Mouse (Mus musculus) CD4-positive, CD25-positive, alpha-beta regulatory T cell, adult 4 months (primary cell): ENCODE data around the gene Mdga1. TPM values are rescaled to one million over a fixed set of nuclear protein-coding genes. Genes with fewer than 3 reads are reported as not detected.

Experiments
- ATAC-seq: one replicate; pipeline ENCODE4 v1.8.0; 2017
- polyA plus RNA-seq, 2 experiments: library from polyadenylated mRNA; unstranded; fragments of 100-300 nt; shearing (Covaris generic); gene quantifications; one replicate each; pipeline ENCODE4 v1.2.1; 2017

Mdga1 gene
- not detected for polyA plus RNA-seq

GRCm38 (mm10) chr17:29970037-29970555, at the start of gene Mdga1:
Gene Mdga1, minus strand, starts transcription at chr17:29970087.
- ATAC-seq, result no peak

DNA sequence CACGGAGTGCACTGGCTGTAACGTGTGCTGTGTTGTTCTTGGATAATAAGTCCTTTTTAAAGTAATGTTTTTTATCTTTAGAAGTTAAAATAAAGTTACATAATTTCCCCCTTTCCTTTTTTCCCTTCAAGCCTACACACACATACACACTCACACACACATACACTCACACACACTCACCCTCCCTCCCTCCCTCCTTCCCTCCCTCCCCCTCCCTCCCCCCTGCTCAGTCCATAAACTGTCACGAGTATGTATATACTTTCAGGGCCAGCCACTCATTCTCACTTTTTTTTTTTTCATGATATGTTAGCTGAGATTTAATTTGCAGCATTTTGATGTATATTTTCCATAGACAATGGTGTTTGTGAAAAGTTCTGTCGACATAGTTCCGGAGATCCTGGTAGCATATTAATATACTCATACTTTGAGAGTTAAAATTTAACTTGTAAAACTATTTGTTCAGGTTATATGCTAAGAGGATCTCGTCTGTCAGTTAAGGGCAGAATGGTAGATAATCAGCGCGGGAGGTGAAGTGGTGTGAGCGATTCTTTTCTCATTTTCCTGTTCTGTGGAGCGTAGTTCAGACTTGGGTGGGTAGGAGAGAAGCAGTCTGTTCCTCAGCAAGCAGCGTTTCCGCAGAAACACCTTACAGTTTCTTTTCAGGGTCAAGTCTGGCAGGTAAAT, 49.2 kb upstream of the Mdga1 start:
- no peak for ATAC-seq

DNA sequence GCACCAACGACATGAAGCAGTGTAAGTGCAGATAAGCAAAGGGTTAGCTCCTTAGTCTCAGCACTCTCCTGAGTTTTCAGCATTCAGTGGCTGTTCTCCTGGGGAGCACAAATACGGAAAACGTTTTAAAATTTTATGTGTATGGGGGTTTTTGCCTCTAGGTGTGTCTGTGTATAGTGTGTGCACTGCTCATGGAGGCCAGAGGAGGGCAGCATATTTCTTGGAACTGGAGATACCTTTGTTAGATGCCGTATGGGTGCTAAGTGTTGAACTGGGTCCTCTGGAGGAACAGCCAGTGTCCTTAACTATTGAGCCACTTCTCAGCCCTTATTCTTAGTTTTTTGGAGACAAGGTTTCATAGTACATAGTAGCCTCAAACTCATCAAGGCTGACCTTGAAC, 44.8 kb upstream of the Mdga1 start:
- no peak for ATAC-seq

DNA sequence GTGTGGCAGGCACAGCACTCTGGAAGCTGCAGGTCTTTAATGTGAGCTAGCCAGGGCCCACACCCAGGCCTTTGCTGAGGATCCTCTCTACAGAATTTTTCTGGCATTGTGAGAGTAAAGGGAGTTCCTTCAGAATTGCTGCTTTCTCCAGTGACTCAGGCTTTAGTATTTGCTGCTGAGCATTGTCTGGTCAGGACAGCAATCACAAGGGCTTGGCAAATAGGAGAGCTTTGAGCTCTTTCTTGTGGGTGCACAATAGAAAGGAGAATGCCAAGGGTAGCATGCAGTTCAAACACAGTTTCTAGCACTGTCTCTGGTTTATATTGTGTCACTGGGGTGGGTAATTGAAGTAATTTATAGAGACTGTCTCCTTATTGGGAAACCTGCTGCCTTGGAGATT, 38.5 kb upstream of the Mdga1 start:
- no peak for ATAC-seq

DNA sequence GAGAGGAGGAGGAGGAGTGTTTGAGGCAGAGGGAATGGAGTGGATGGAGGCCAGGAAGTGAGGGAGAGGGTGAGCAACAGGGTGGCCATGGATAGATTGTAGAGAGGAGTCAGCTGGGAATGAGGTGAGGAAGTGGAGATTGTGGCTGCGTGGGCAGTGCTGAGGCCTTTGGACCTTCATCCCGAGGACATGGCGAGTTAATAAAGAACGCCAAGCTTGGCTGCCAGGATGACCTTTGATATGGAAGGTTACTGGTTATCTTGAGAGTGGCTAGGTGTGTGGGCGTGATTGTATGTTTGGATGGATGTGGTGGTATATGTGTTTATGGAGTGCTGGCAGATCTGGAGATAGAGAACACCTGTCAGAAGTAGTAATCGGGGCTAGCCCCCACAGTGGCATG, 38.0 kb upstream of the Mdga1 start:
- ATAC-seq, result no peak

- no peak for ATAC-seq
Measured at GRCm38 (mm10) chr17:30006877-30007276, 37.0 kb upstream of the Mdga1 start.

DNA sequence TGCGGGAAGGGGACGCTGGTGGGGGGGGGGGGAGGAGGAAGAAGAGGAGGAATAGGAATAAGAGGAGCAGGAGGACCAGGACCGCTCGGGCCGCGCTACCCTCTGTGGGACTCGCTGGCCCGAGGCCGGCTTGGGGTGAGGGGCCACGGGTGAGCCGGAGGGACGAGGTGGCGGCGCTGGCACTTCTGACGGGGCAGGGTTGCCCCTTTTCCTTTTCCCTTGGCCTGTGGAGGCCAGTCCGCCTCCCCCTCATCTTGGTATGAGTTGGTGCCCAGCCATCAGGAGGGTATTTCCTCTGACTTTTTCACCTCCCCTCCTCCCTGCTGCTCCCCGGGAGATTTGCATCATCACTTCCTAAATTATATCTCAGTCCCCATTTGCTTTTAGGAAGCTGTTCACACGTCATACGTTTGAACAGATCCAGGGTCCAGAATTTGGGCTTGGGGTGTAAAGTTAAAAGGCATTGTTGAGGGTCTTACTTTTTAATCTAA, 35.6 kb upstream of the Mdga1 start:
- peak; percentile 43 for ATAC-seq

DNA sequence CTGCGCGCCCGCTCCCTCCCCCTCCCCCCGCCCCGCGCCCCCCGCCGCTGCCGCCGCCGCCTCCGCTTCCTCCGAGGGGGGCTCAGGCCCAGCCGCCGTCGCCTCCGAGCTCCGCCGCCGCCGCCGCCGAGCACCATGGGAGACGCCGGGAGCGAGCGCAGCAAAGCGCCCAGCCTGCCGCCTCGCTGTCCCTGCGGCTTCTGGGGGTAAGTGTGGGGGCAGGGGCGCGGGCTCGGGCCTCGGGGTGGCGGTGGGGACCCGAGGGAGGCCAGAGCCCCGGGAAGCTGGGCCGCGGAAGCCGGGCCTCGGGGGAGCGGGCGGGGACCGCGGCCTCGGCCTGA, 35.2 kb upstream of the Mdga1 start:
- peak; percentile 7 for ATAC-seq

DNA sequence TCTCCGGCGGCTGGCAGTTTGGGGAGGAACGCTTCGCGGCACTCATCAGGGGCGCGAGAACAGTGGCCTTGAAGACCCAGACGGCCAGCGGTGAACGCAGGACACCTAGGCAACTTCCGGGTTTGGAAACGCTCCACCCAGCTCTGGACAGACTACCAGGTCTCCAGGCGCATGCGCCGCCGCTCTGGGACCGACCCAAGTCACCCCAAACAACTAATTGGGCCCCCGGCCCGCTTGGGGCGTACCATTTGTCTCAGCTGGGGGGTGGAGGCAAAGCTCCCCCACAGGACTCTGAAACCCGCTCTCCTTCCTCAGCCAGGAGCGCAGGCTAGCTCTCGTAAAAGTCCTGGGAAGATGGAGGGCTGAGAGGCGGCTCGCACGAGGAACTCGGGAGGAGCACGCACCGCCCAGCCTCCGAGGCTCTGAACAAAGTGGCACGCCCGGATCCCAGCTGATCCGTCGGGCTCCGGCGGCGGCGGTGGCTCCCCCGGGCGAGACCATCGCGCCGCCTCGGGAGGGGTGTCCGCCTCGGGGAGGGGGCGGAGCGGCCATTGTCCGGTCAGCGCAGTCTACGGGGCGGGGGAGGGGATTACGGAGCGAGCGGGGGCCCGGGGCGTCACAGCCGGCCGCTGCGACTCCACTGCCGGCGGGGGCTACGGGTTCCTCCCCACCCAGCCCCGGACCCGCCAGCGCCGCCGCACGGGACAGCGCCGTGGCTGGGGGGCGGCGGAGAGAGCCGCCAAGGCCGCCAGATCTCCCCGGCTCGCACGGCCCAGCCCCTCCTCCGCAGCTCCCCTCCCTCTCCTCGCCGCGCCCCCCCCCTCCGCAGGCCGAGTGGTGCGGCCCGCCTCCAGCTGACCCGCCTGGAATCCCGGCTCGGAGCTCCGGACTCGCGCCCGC, 34.6 kb upstream of the Mdga1 start, which contains the start of gene Zfand3:
Gene Zfand3, plus strand, starts transcription at position 531 of the 900 bp plus-strand sequence.
- ATAC-seq, result peak; percentile 75

DNA sequence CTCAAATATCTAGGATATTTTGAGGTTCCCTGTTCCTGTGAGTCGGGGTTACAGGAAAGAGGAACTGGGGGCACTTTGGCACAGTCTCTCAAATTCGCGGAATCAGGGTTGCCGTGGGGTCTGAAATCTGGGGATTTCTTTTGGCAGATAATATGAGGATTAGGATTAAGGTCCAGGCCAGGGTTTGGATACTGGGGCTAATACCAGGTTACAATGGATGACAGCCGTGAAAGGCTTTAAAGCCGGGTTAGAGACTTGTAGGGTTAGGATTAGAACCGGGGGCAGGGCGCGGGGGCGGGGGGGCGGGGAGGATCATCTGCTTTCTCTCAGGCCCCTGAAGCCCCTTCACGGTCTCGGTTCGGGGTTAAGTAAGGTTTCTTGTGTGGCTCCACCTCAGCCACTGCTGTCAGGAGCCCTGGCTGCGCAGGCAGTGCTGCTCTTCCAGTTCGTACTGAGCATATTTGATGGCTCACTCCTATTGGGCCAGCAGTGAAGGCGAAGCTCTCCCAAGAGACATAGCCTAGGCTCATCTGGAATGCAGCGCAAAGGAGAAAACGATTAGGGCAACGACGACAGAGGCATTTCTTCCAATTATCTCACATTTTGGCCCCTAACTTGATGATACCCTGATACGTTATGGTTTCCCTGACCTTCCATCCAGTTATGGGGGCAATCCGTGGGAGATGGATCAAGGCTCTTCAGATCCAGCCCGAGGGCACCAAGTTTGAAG, 28.8 kb upstream of the Mdga1 start:
- ATAC-seq, result no peak

DNA sequence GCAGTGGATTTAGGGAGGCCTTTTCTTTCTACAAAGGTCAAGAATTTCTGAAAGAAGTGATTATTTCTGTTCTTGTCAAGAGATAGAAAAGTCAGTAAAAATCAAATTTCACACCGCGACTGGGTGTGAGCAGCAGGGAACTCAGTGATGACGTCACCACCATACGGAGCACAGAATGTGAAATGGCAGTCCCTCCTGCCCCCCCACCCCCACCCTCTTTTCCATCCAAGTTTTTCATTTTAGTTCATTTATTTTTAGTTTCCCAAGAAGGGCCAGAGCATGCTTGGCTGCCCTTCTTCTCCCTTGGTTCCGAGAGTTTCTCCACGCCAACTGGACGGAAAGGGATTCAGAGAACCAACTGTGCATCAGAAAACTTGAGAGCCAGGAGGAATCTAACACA, 27.8 kb upstream of the Mdga1 start:
- no peak for ATAC-seq

DNA sequence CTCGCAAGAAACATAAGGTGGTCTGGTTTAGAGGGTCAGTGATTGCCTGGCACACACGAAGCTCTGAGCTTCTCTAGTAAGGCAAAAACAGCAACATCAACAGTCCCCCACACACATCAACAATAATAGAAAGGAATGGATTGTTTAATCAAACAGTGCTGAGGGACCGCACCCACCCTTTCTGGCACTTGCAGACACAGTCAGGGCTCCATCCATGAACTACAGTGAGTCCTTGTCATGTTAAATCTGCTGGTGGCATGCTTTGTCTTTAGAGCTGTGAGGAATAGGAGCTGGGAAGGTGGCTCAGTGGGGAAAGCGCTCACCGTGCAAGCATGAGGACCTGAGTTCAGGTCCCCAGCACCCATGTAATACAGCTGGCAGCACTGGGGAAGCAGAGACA, 26.1 kb upstream of the Mdga1 start:
- ATAC-seq, result no peak

- no peak for ATAC-seq
Measured at GRCm38 (mm10) chr17:29994459-29994858, 24.6 kb upstream of the Mdga1 start.

DNA sequence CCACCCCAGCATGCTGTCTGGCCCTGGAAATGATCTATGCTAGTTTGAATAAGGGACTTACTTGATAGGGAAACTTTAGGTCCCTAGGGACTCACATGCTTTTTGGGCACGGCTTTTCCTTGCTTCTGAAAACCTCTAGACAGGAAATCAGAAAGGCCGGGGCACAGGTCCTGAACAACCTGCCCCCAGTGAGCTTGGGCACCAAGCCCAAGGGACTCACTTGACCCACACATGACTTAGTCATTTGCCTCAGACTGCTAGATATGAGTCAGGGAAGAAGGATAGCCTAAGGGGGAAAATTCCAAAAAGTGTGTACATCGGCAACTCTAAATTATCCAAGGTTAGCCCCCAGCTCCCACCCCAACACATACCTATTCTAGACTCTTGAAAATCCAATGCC, 24.1 kb upstream of the Mdga1 start:
- no peak for ATAC-seq

DNA sequence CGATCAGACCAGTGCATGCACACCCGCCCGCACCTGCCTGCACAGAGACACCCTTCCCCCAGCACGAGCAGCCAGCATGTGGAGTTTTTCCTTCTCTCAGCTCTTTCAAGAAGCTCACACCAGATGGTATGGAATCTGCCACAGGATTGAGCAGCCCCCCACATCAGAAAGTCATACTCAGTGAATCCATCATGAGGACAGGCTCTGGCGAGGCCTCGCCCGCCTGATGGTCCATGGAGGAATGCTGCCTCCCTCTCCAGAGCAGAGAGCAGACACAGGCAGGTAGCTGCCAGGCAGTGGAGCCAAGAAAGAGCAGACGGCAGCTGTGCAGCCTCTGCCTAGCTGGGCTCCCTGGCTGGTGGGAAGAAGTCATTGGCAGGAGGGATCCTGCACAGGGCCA, 23.6 kb upstream of the Mdga1 start:
- ATAC-seq, result no peak

GRCm38 (mm10) chr17:29990845-29991244, 21.0 kb upstream of the Mdga1 start:
- no peak for ATAC-seq

GRCm38 (mm10) chr17:29990136-29990535, 20.2 kb upstream of the Mdga1 start:
- ATAC-seq, result no peak

DNA sequence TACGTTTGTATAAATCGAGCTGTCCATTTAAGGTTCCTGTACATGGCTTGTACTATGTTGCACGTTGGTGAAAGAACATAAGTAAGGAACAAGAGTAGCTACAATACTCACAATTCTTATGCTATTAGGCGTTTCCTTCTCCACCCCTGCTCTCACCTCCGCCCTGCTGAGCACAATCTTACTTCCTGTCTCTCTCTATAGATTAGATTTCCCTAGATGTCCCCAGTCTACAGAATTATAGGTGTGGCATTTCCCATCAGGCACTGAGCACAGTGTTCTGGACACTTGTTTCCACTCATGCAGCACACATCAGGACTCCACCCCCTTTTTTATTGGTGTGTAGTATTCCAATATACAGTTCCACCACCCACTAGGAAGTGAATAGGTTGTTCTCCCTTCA, 19.8 kb upstream of the Mdga1 start:
- ATAC-seq, result no peak

DNA sequence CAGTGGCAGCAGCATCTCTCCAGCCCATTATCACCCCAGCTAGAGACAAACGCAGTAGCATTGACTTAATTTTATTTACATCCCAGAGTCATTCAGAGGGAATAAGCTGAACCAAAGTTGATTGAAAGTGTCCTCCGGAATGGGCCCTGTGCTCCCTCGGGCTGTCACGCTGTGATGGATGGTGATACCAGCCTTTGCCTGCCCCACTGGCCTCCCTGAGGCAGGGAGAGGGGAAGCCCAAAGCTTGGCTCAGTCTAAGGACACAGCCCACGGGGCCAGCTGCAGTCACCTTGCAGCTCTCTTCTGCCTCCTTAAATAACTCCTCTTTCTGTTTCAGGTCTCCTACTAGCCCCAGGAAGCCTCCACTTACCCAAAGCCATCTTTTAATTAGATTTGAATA, 18.3 kb upstream of the Mdga1 start:
- ATAC-seq, result no peak

GRCm38 (mm10) chr17:29985534-29985933, 15.6 kb upstream of the Mdga1 start:
- no peak for ATAC-seq

- no peak for ATAC-seq
Measured at GRCm38 (mm10) chr17:29984931-29985330, 15.0 kb upstream of the Mdga1 start.

DNA sequence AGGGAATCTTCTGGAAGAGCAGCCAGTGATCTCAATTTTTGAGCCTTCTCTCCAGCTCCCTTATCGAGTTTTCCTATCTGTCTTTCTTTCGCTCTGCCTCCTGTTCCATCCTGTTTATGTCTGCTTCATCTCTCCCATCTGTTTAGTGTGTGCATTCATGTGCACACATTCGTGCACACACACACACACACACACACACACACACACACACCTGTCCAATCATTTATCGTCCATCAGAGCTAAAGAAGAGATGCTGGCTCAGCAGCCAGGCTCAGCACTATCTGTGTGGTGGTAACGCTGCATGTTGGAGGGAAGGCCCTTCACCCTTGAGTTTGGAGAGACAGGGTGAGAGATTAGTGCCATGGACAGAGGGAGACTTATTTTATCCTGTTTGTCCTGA, 13.3 kb upstream of the Mdga1 start:
- ATAC-seq, result no peak

DNA sequence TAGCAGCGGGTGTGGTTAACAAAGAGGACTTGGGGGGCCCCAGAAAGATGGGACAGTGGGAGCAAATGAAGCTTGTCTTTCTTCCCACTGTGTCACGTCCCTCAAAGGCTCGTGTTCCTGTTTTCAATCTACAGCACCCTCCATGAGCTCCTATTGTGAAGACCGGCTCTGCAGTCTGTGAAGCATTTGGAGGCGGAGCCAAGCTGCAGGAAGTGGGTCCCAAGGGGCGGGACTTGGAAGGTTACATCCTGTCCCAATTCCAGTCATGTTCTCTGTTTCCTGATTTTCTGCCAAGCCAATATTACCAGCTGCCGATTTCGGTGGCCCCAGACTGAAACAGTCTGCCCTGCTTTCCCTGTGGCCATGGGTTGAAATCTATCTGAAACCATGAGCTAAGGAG, 11.7 kb upstream of the Mdga1 start:
- no peak for ATAC-seq
